Mouse (Mus musculus) limb, embryonic 10.5 days (tissue): ENCODE measurements around the gene Mgme1. TPM values are rescaled to one million over a fixed set of nuclear protein-coding genes. Genes with fewer than 3 reads are reported as not detected.

ENCODE experiments used
- DNase-seq: peaks from one replicate; pipeline ENCODE4 v3.0.0-alpha.2; 2017; ENCODE audit warnings: low spot score
- H3K27ac ChIP-seq: fragments of 300-500 bp; sonication (generic); 2 replicates; pipeline ENCODE4 v1.5.1; 2016; ENCODE audit warnings: mild to moderate bottlenecking
- H3K27me3 ChIP-seq: fragments of 300-500 bp; sonication (generic); 2 replicates; pipeline ENCODE4 v1.6.1; 2016; ENCODE audit warnings: low read depth, mild to moderate bottlenecking; ENCODE audit not compliant: poor library complexity, severe bottlenecking
- H3K36me3 ChIP-seq: fragments of 300-500 bp; sonication (generic); 2 replicates; pipeline ENCODE4 v1.6.1; 2016; ENCODE audit warnings: mild to moderate bottlenecking, moderate library complexity
- H3K4me1 ChIP-seq: fragments of 300-500 bp; sonication (generic); 2 replicates; pipeline ENCODE4 v1.6.1; 2016
- H3K4me3 ChIP-seq: fragments of 300-500 bp; sonication (generic); 2 replicates; pipeline ENCODE4 v1.5.1; 2016; ENCODE audit warnings: mild to moderate bottlenecking, moderate library complexity
- H3K9me3 ChIP-seq: fragments of 300-500 bp; sonication (generic); replicated peaks from 2 replicates; pipeline ENCODE4 v1.6.1; 2016; ENCODE audit warnings: mild to moderate bottlenecking
- WGBS: fragments of 180-500 bp; shearing (Covaris S2); methylation state at CpG from one replicate; pipeline ENCODE4 v1.1.7; 2016; 5-methylcytosine and 5-hydroxymethylcytosine counted together
- polyA plus RNA-seq: library from polyadenylated mRNA; unstranded; fragments of >200 nt; fragmentation: Nextera tagmentation; extraction: Ambion mirVana; gene quantifications from 2 replicates; pipeline ENCODE4 v1.2.1, GENCODE M21; 2016

Mgme1 gene
- 25.6 and 25.7 TPM in 2 replicates for polyA plus RNA-seq

DNA sequence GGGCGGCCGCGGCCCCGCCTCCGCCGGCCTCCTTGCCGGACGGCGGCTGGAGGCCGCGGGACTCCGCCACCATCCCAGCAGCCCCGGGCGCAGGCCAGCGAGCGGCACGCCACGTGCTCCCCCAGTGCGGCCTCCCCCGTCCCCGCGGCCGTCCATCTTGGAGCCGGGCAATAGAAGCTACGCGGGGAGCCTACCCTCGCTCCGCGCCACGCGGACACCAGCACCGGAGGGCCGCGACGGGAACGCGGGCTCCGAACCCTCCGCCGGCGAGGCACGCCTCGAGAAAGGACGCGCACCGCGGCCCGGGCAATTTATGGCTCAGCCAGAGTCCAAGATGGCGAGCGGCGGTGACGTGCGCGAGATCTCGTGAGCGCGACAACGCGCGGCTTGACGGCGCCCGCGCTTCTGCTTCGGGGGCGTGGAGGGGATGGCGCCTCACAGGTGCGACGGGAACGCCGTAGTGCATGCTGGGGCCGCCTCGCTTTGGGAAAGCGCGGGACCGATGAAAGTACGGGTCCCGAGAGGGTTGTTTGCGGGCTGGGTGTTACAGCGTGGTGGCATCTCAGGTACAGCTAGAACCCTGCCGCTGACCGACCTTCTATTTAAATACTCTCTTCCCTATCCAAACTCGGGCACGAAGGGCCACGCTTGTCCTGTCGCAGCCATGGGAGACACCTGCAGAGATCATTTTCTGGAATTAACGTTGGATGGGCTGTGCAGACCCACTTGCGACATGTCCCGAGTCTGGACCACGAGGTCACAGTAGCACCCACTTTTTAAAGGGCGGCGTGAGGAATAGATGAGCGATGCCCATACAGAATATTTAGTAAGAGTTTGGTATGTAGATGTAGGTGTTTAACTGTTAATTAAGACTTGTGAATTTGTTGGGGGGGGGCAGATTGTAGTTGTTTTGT lies at the start of gene Mgme1, which contains the start of gene Snx5:
Gene Mgme1 (plus strand): TSS at position 157 of the 914 bp plus-strand sequence.
Gene Snx5 (minus strand): TSS at position 400 of the 914 bp plus-strand sequence.
- under 1% methylated on average over 91 of the region's 93 CpGs for WGBS
- no peaks in the 10 kb centered on the region for H3K9me3 ChIP-seq
- H3K4me1 ChIP-seq = peaks cover 33% of the 10 kb centered on the region
- peaks cover 32% of the 10 kb centered on the region for H3K36me3 ChIP-seq
- H3K27ac ChIP-seq = peak within 1 kb of the TSS; percentile 97
- peak within 1 kb of the TSS; percentile 90 for H3K4me3 ChIP-seq
- H3K27me3 ChIP-seq = no peaks in the 10 kb centered on the region
- DNase-seq = peak; percentile 97

DNA sequence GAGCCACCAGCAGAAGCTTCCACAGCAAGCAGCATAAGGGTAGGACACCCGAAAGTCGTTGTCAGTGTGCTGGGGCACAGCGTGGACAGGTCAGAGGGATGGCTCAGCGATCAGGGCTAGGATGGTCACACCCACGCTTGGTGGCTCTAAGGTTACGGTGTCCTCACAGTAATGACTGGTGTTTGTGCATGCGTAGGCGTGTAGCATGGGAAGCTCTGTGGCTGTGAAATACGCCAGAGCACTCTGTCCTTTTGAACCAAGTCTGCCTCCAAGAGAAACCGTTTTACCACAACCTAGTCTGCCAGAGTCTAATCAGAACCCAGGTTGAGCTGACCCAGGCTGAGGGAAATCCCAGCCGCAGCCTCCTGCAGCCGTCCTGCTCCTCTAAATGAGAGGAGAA lies 46.1 kb upstream of the Mgme1 start:
- Histone ChIP-seq H3K4me3 (no peak overlapping the region; the same call in 1 of the 2 replicates), H3K36me3 (no peaks in the 10 kb centered on the region)
- WGBS = 64% methylated on average over 12 of the region's 12 CpGs

DNA sequence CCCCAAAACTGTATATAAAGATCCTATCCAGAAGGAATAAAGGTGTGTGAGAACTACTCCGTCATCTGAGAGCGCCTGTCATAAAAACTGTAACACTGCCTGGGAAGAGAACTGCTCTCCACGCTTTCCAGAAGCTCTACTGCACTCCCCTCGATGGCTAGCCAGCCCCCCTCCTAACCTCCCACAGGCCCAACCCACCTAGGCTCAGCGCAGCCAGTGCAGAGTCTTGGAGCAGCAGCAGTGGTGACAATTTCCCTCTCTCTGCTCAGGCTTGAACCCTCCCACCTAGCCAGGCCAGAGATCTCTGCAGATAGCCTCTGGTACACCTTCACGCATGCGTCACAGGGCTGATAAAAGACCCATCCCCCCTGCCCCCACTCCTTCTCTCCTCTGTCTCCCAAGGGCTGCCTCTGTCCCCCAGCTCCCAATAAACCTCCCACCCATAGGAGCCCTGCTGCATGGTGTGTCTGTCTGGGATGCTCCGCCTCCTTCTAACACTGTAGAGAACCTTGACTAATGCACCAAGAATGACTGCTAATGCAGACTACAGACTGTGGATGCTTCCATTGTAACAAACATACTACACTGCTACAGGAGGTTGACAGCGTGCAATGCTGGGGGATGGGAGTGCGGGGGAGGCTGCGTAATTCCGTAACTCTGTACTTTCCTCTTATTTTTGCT lies 43.4 kb upstream of the Mgme1 start:
- 89% methylated on average over 12 of the region's 12 CpGs for WGBS
- no peak overlapping the region for H3K27ac ChIP-seq
- H3K36me3 ChIP-seq = no peaks in the 10 kb centered on the region
- DNase-seq = no peak
- no peak overlapping the region for H3K4me3 ChIP-seq
- peaks cover 18% of the 10 kb centered on the region for H3K4me1 ChIP-seq
- H3K27me3 ChIP-seq = no peaks in the 10 kb centered on the region
- H3K9me3 ChIP-seq = 0 out of 2 replicates have a peak, but pooled peaks cover 2% of the 10 kb centered on the region

More for the DNA sequence above, 46.1 kb upstream of the Mgme1 start:
- H3K27me3 ChIP-seq = no peaks in the 10 kb centered on the region
- H3K4me1 ChIP-seq = peaks cover 10% of the 10 kb centered on the region
- DNase-seq = no peak
- no peak overlapping the region for H3K27ac ChIP-seq
- 0 out of 2 replicates have a peak, but pooled peaks cover 2% of the 10 kb centered on the region for H3K9me3 ChIP-seq

DNA sequence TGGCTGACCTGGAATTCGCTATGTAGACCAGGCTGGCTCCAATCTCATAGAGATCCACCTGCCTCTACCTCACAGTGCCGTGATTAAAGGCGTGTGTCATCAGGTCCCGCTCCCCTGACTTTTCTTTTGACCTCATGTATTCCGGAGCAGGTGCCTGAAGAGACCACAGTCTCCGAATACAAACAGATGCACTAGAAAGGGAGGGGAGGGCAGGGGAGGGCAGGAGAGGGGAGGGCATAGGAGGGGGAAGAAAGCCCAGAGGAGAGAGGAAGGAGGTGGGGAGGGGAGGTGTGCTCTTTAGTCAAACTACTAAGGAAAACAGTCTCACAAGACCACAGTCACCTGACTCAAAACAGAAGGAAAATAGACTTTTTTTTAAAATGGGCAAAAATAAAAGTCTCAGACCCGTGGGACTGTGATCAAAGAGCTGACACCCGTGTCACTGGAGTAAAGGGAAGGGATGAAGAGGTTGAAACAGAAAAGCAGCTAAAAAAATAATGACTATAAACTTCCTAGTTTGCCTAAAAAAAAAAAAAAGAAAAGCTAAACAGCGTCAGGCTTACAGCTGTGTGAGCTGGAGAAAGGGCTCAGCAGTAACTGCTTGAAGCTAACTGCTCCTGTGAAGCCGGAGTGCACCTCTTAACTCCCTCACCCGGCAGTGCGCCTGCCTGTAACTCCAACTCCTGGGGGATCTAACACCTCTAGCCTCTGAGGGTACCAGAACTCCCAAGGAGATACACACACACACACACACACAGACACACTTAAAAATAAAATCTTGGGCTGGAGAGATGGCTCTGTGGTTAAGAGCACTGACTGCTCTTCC lies 41.7 kb upstream of the Mgme1 start:
- H3K4me1 ChIP-seq = peaks cover 18% of the 10 kb centered on the region
- 0 out of 2 replicates have a peak, but pooled peaks cover 2% of the 10 kb centered on the region for H3K9me3 ChIP-seq
- no peak overlapping the region for H3K4me3 ChIP-seq
- 82% methylated on average over 12 of the region's 12 CpGs for WGBS
- no peaks in the 10 kb centered on the region for H3K36me3 ChIP-seq
- H3K27ac ChIP-seq = no peak overlapping the region
- DNase-seq = no peak
- no peaks in the 10 kb centered on the region for H3K27me3 ChIP-seq

DNA sequence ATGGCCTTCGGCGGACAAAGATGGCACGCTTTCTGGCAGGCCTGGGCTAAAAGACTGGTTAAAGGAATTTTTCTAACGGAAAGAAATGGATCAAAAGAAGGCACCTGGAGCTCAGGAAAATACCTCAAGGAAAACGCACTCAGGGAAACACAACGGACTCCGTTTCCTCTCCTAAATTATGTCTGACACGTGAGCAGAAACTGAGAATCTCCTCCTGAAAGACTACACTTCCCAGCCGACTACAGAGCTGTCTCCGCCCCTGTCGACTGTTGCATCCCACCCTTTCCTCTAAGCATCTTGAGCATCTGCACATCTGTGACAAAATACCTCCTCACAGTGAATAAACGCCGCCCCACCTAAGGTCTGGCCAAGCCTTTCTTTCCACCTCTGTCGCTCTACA lies 40.8 kb upstream of the Mgme1 start:
- 84% methylated on average over 14 of the region's 14 CpGs for WGBS
- H3K4me1 ChIP-seq = peaks cover 12% of the 10 kb centered on the region
- no peak overlapping the region for H3K27ac ChIP-seq
- H3K4me3 ChIP-seq = no peak overlapping the region
- 0 out of 2 replicates have a peak, but pooled peaks cover 2% of the 10 kb centered on the region for H3K9me3 ChIP-seq
- H3K27me3 ChIP-seq = no peaks in the 10 kb centered on the region
- DNase-seq = no peak
- no peaks in the 10 kb centered on the region for H3K36me3 ChIP-seq

DNA sequence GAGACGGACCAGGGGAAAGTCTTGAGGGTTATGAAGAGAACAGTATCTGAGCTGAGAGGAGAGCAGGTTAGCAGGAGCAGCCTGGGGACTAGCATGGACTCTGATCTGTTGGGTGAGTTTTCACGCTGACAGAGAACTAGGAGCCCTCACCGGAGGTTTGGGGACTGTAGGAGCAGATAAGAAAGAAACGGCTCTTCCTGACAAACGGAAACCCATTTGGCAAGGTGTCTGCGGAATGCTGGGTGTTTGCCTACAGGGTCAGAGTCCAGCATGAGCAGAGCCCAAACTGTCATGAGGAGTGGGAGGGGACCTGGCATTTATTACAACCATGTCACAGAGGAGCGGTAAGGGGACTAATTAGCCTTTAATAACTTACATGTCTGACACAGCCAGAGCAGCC lies 40.0 kb upstream of the Mgme1 start:
- no peaks in the 10 kb centered on the region for H3K27me3 ChIP-seq
- peaks cover 8% of the 10 kb centered on the region for H3K4me1 ChIP-seq
- 57% methylated on average over 7 of the region's 7 CpGs for whole genome bisulfite sequencing
- no peak for DNase-seq
- H3K9me3 ChIP-seq = 0 out of 2 replicates have a peak, but pooled peaks cover 2% of the 10 kb centered on the region
- no peak overlapping the region for H3K27ac ChIP-seq
- H3K4me3 ChIP-seq = no peak overlapping the region
- no peaks in the 10 kb centered on the region for H3K36me3 ChIP-seq

DNA sequence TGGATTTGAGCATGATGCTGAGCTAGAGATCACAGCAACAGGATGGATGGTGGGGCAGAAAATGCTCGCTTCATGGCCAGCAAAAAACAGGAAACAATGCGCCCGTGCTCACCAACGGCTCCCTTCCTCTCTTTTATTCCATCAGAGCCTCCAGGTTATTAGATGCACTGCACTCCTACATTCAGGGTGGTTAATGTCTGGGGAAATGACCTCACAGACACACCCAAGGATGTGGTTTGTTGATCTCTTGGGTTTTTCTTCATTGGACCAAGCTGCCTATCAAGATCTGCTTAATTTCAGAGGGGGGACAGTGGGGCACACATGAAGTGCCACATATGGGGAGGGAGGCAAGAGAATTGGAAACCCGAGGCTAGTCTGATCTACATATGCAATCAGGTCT lies 39.3 kb upstream of the Mgme1 start:
- Histone ChIP-seq H3K27me3 (no peaks in the 10 kb centered on the region), H3K4me1 (peaks cover 14% of the 10 kb centered on the region), H3K27ac (no peak overlapping the region), H3K36me3 (no peaks in the 10 kb centered on the region), H3K9me3 (0 out of 2 replicates have a peak, but pooled peaks cover 2% of the 10 kb centered on the region), H3K4me3 (no peak overlapping the region)
- DNase-seq = no peak
- 79% methylated on average over 5 of the region's 5 CpGs for WGBS

DNA sequence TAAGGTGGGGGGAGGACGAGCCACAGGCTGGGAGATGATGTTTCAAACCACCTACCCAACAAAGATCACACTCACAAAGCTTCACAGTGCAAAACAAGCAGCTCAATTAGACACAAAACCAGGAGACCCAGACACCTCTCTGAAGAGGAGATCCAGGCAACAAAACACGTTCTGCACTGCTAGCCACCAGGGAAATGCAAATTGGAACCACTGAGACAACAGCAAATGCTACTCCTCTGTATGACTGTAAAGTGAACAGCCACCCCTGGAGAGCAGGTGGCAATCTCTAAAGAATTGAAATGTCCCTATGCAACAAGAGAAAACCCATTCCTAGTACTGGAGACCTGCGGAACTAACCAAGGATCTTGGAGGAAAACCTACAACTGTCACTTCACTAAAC lies 36.9 kb upstream of the Mgme1 start:
- Histone ChIP-seq H3K27ac (no peak overlapping the region), H3K27me3 (no peaks in the 10 kb centered on the region), H3K4me3 (no peak overlapping the region), H3K9me3 (no peaks in the 10 kb centered on the region), H3K4me1 (peaks cover 22% of the 10 kb centered on the region), H3K36me3 (no peaks in the 10 kb centered on the region)
- DNase-seq = no peak
- WGBS = 77% methylated on average over 3 of the region's 3 CpGs

DNA sequence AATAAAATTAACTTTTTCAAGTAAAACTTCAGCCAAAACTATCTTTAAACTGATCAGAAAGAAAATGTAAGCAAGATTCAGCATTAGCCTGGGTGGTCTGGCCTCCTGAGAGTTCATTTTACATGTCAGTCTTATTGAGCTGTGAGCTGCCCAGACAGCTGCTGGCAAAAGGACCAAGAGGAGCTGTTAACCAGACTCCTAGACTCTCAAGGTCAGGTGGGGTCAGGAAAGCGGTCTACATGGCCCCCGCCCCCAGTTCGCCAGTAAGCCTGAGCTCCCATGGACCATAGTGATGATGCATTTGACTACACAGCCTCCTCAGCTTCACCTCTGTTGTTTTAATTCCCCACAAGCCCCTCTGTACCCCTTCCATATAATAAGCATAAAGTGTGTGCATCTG lies 34.7 kb upstream of the Mgme1 start:
- Histone ChIP-seq H3K27ac (no peak overlapping the region), H3K4me1 (peaks cover 27% of the 10 kb centered on the region), H3K27me3 (no peaks in the 10 kb centered on the region), H3K9me3 (no peaks in the 10 kb centered on the region), H3K4me3 (no peak overlapping the region), H3K36me3 (no peaks in the 10 kb centered on the region)
- DNase-seq = no peak
- 45% methylated on average over 3 of the region's 3 CpGs for WGBS

DNA sequence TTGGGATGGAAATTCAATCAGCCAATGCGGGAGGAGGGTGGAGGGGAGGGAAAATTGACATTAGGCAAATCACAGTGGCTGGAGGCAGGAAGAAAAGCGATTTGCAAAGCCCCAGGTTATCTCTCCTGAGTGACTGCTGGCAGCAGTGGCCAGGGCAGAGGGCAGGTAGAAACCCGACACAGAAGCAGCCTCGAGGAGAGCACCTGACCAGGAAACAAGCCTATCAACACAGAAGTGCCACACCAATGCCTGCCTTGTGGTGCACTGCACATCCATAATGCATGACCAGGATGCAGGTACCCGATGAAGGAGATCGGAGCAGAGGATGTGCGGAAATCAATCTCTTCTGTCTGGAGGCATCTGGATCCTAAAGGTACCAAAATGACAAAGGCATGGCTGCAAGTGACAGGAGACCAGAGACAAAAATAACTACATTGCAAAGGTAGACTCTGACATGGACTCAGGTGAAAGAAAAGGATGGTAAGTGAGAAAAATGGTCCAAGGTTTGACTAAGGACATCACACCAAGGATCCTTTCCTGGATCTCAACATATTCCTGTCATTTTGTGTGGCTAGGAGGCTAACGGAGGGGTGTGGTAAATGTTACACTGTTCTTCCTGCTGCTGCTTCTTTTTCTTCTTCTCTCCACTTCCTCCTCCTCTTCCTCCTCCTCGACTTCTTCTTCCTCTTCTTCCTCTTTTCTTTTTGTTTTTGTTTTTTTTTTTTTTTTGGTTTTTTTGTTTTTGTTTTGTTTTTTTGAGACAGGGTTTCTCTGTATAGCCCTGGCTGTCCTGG lies 33.5 kb upstream of the Mgme1 start:
- H3K4me3 ChIP-seq = no peak overlapping the region
- no peaks in the 10 kb centered on the region for H3K36me3 ChIP-seq
- DNase-seq = no peak
- 67% methylated on average over 9 of the region's 9 CpGs for WGBS
- no peaks in the 10 kb centered on the region for H3K9me3 ChIP-seq
- H3K27me3 ChIP-seq = no peaks in the 10 kb centered on the region
- no peak overlapping the region for H3K27ac ChIP-seq
- peaks cover 24% of the 10 kb centered on the region for H3K4me1 ChIP-seq

DNA sequence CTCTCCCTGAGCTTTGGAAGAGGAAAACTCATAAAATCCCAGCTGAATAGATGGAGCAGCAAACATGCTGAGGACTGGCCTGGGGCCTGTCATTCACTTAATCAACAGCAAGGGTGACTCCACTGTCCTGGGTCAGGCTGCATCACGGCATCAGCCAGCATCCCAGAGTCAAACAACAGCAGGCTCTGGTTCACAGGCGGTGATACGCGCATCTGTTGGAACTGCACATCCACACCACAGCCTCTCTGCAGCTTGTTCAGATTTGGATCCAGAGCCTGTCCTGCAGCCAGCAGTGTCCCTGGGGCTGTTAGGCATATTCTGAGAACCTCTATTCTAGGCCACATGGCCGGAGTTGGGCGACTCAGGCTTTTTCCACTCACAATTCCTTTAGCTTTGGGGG lies 32.1 kb upstream of the Mgme1 start:
- no peak overlapping the region for H3K4me3 ChIP-seq
- H3K36me3 ChIP-seq = no peaks in the 10 kb centered on the region
- DNase-seq = no peak
- H3K9me3 ChIP-seq = no peaks in the 10 kb centered on the region
- no peaks in the 10 kb centered on the region for H3K27me3 ChIP-seq
- peaks cover 24% of the 10 kb centered on the region for H3K4me1 ChIP-seq
- H3K27ac ChIP-seq = no peak overlapping the region
- 87% methylated on average over 6 of the region's 6 CpGs for WGBS

DNA sequence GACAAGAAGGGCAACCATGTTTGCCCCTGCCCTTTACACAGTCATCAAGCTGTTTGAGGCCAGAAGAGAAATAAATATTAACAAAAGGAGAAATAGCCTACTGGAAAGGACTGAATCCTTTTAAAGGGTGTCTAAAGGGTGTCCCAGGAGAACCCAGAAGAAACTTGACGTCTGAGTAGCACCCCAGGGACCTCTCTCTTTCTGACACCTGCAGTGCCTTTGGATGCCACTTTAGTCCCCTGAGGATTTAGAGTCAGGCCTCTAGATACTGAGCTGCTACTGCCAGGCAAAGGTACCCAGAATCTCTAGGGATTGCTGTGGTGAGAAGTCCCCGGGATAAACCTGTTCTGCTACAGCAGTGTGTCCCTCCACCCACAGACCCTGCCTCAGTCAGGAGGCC lies 31.1 kb upstream of the Mgme1 start:
- no peaks in the 10 kb centered on the region for H3K9me3 ChIP-seq
- 76% methylated on average over 2 of the region's 2 CpGs for WGBS
- H3K4me3 ChIP-seq = no peak overlapping the region
- no peak overlapping the region for H3K27ac ChIP-seq
- DNase-seq = no peak
- no peaks in the 10 kb centered on the region for H3K27me3 ChIP-seq
- H3K4me1 ChIP-seq = peaks cover 24% of the 10 kb centered on the region
- no peaks in the 10 kb centered on the region for H3K36me3 ChIP-seq
